Mouse (Mus musculus): ENCODE results near the gene Slc9a3r1. TPM values are rescaled to one million over a fixed set of nuclear protein-coding genes. Genes with fewer than 3 reads are reported as not detected.

Slc9a3r1 gene
- polyA plus RNA-seq, 1 experiment from 2014 or later = 59.8 TPM

DNA sequence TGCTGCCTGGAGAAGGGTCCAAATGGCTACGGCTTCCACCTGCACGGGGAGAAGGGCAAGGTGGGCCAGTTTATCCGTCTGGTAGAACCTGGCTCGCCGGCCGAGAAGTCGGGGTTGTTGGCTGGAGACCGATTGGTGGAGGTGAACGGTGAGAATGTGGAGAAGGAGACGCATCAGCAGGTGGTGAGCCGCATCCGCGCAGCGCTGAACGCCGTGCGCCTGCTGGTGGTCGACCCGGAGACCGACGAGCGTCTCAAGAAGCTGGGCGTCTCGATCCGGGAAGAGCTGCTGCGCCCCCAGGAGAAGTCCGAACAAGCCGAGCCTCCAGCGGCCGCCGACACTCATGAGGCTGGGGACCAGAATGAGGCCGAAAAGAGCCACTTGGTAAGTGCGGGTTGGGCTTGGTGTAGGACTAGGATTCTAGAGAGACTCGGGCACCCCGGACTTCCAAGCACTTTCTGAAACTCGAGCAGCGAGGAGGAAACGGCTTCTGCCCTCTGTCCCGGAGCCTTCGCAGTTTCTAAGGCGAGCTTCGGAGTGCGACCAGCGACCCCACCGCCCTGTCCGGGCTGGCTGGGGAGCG lies 518 bp downstream of the Slc9a3r1 start:
- no peaks in the 10 kb centered on the region for H3K9me3 ChIP-seq (replicated peaks)
- H3K27me3 ChIP-seq = peaks cover 14% of the 10 kb centered on the region
- peak overlapping the region; percentile 83 for H3K4me3 ChIP-seq (replicated peaks)
- under 1% methylated on average over 47 of the region's 47 CpGs for WGBS (ENCODE audit: insufficient replicate concordance)
- peak overlapping the region; percentile 83 for H3K9ac ChIP-seq
- peak overlapping the region; percentile 95 for H3K4me2 ChIP-seq
- peaks cover 85% of the 10 kb centered on the region for H3K4me1 ChIP-seq (replicated peaks)
- H3K36me3 ChIP-seq = no peaks in the 10 kb centered on the region
- H3K27ac ChIP-seq = peak overlapping the region; percentile 68
- DNase-seq (no peak), ATAC-seq (ENCODE audit: low read depth) (peak; percentile 3; the same call in 1 of the 2 replicates)

DNA sequence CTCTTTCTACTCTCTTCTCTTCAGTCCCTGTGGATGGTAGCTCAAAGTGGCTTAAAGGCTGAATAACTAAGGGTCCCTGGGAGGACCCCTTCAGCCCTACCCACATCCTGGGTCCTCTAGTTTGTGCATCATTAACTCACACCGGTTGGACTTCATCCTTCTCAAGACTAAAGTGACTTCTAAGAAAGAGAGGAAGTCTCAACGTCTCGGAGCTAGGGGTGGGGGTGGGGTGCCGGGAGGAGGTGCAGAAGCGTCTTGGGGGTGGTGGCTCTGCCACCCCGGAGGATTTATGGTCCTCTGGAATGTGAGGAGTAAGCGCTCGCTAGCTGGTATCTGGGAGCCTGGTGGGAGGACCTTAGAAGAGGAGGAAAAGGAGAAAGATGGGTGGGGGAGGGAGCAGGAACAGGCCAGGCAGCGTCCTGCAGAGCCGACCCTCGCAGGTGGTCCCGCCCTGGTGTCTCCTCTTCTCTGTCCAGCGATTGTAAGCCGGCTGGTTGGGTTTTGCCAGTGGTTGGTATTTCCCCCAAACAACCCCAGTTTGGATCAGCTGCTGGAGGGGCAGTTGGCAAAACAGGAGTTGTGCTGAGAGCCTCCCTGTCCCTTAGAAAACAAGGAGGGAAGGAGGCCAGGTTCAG lies 1.3 kb downstream of the Slc9a3r1 start:
- ATAC-seq (ENCODE audit: low read depth) (no peak), DNase-seq (no peak)
- H3K9ac ChIP-seq = peak overlapping the region; percentile 83
- WGBS (ENCODE audit: insufficient replicate concordance) = under 1% methylated on average over 14 of the region's 14 CpGs
- H3K4me3 ChIP-seq (replicated peaks) = peak overlapping the region; percentile 83
- H3K4me2 ChIP-seq = peak overlapping the region; percentile 95
- peak overlapping the region; percentile 50 for H3K27ac ChIP-seq
- H3K27me3 ChIP-seq = peaks cover 14% of the 10 kb centered on the region
- no peaks in the 10 kb centered on the region for H3K36me3 ChIP-seq
- no peaks in the 10 kb centered on the region for H3K9me3 ChIP-seq (replicated peaks)
- H3K4me1 ChIP-seq (replicated peaks) = peaks cover 78% of the 10 kb centered on the region

DNA sequence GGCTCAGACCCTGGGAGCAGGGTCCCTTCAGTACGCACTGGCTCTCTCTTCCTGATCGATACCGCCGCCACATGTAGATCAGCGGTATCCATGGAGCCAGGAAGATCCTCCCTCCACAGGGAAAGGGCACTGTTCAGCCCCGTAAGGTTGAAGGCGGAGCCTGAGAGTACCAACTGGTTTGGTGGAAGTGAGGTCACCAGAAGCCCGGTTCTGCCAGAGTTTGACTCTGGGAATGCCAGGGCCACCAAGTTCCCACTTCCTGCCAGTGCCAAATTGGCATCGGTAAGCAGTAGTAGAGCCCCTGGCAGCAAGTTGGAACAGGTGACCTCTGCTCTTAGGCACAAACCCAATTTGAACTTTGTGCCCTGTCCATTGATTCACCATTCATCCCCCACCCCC lies 1.8 kb downstream of the Slc9a3r1 start:
- no peaks in the 10 kb centered on the region for H3K9me3 ChIP-seq (replicated peaks)
- no peaks in the 10 kb centered on the region for H3K36me3 ChIP-seq
- ATAC-seq (ENCODE audit: low read depth) (no peak), DNase-seq (no peak)
- peaks cover 73% of the 10 kb centered on the region for H3K4me1 ChIP-seq (replicated peaks)
- H3K4me2 ChIP-seq = peak overlapping the region; percentile 95
- 16% methylated on average over 9 of the region's 9 CpGs for WGBS (ENCODE audit: insufficient replicate concordance)
- H3K27me3 ChIP-seq = peaks cover 14% of the 10 kb centered on the region
- peak overlapping the region; percentile 83 for H3K9ac ChIP-seq
- peak overlapping the region; percentile 50 for H3K27ac ChIP-seq
- H3K4me3 ChIP-seq (replicated peaks) = peak overlapping the region; percentile 83

DNA sequence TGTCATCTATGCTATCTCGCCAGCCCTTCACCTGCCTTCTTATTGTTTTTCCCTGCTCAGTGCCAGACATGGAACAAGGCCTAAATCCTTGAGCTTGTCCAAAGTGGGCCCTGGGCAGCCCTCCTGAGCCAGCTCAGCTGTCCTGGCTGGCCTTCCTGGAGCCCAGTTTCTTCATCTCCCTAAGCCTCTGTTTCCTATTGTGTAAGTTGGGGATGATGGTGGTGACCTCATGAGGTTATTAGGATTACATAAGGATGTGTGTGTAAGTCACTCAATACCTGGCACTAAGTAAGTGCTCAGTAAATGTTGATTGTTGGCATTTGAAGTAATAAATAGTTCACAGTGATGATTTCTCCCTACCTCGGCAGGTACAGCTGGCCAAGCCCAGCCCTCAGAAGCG lies 3.6 kb downstream of the Slc9a3r1 start:
- H3K4me1 ChIP-seq (replicated peaks) = peaks cover 68% of the 10 kb centered on the region
- ATAC-seq (ENCODE audit: low read depth) (no peak), DNase-seq (no peak)
- peaks cover 14% of the 10 kb centered on the region for H3K27me3 ChIP-seq
- no peak overlapping the region for H3K4me3 ChIP-seq (replicated peaks)
- 62% methylated on average over 3 of the region's 3 CpGs for WGBS (ENCODE audit: insufficient replicate concordance)
- H3K36me3 ChIP-seq = peaks cover 4% of the 10 kb centered on the region; the same call in 1 of the 2 replicates
- H3K9ac ChIP-seq = no peak overlapping the region
- H3K4me2 ChIP-seq = 0 out of 2 replicates have a peak overlapping the region, but pooled peaks have one; percentile 95
- no peaks in the 10 kb centered on the region for H3K9me3 ChIP-seq (replicated peaks)
- no peak overlapping the region for H3K27ac ChIP-seq

DNA sequence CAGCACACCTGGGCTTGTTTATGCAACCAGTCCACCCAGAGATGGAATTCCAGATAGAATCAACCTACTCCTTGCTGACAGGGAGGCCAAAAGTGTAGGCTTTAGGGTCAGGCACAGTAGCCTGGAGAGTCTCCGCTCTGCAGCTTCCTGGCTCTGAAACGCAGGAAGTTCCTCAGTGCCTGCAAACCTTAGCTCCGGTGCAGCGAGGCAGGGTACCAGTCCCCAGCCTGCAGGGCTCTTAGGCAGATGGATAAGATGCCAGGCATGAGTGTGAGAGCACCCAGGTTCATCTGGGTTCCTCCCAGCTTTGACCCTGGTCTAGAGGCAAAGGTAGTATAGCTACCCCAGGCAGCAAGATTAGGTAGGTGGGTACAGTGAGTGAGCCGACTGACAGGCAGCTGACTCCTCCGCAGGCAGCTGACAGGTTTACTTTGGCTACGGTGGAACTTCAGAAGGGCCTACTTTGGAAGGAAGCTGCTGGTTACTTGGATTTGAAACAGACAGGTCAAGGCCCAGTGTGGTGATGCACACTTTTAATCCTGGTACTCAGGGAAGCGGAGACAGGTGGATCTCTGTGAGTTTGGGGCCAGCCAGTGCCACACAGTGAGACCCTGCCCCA lies 4.6 kb downstream of the Slc9a3r1 start:
- no peak overlapping the region for H3K4me2 ChIP-seq
- no peak overlapping the region for H3K9ac ChIP-seq
- ATAC-seq (ENCODE audit: low read depth) (no peak), DNase-seq (no peak)
- H3K9me3 ChIP-seq (replicated peaks) = no peaks in the 10 kb centered on the region
- no peak overlapping the region for H3K4me3 ChIP-seq (replicated peaks)
- peaks cover 68% of the 10 kb centered on the region for H3K4me1 ChIP-seq (replicated peaks)
- peaks cover 4% of the 10 kb centered on the region; the same call in 1 of the 2 replicates for H3K36me3 ChIP-seq
- WGBS (ENCODE audit: insufficient replicate concordance) = 69% methylated on average over 8 of the region's 8 CpGs
- peaks cover 14% of the 10 kb centered on the region for H3K27me3 ChIP-seq
- H3K27ac ChIP-seq = 0 out of 2 replicates have a peak overlapping the region, but pooled peaks have one; percentile 5

DNA sequence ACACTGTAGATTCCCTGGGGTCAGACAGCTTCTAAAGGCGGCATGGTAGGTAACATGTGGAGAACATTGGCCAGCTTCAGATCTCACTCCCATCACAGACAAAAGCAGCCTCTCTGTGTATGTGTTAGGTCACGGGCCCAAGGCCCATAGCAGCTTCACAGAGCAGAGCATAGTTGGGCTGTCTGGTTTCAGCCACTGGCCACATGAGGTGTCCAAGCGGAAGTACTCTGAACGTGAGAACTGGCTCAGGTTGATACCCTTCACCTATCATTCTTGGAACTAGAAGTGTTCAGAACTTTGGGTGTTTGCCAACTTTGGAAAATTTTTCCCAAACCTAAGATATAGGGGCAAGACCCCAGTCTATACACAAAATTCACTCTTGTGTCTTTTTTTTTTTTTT lies 6.3 kb downstream of the Slc9a3r1 start:
- Histone ChIP-seq H3K4me1 (replicated peaks) (peaks cover 71% of the 10 kb centered on the region), H3K9me3 (replicated peaks) (no peaks in the 10 kb centered on the region), H3K27ac (no peak overlapping the region), H3K4me2 (no peak overlapping the region), H3K27me3 (peaks cover 7% of the 10 kb centered on the region), H3K4me3 (replicated peaks) (no peak overlapping the region), H3K9ac (no peak overlapping the region), H3K36me3 (peaks cover 4% of the 10 kb centered on the region; the same call in 1 of the 2 replicates)
- DNase-seq (no peak), ATAC-seq (ENCODE audit: low read depth) (no peak)
- WGBS (ENCODE audit: insufficient replicate concordance) = 78% methylated on average over 4 of the region's 4 CpGs

DNA sequence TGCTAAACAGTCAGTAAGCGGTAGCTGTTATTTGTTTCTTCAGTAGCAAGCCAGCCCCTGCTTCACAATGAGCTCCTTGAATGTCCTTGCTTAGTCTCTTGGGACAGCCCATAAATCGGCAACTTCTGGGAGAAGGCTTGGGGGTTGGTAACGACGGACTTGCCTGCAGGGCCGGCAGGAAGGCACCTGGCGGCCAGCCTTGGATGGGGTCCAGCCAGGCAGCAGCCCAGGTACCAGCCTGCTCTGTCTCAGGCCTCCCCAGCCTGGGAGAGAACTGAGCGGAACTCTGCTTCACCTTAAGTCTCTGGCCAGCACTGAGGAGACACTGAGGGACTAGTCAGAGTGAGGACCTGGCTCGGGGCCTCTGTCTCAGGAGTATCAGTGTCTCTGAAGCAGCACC lies 8.0 kb downstream of the Slc9a3r1 start:
- WGBS (ENCODE audit: insufficient replicate concordance) = 72% methylated on average over 8 of the region's 8 CpGs

DNA sequence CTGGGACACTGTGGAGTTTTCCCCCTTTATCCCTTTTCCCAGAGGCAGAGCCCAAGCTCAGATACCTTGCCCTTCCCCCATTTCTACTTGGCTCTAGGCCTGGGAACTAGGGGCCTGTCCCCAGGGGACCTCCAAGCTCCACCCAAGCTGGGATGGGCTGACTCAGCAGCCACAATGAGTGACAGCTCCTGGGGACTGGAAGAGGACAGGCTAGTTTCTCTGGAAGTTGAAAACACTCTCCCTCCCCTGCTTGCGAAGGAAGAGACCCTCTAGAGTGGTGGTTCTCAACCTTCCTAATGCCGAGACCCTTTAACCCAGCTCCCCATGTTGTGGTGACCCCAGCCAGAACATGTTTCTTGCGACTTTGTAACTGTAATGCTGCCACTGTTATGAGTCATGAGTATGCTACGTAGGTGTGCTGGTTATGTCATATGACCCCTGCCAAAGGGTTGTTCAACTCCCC lies 9.7 kb downstream of the Slc9a3r1 start:
- Histone ChIP-seq H3K4me1 (replicated peaks) (peaks cover 71% of the 10 kb centered on the region), H3K9ac (no peak overlapping the region), H3K27ac (no peak overlapping the region), H3K4me2 (no peak overlapping the region), H3K4me3 (replicated peaks) (no peak overlapping the region), H3K36me3 (peaks cover 19% of the 10 kb centered on the region), H3K9me3 (replicated peaks) (no peaks in the 10 kb centered on the region), H3K27me3 (no peaks in the 10 kb centered on the region)
- 28% methylated on average over 4 of the region's 4 CpGs for WGBS (ENCODE audit: insufficient replicate concordance)
- ATAC-seq (ENCODE audit: low read depth) (peak; percentile 49), DNase-seq (no peak)

More for the DNA sequence above, 8.0 kb downstream of the Slc9a3r1 start:
- Histone ChIP-seq H3K27me3 (no peaks in the 10 kb centered on the region), H3K4me2 (no peak overlapping the region), H3K4me1 (replicated peaks) (peaks cover 71% of the 10 kb centered on the region), H3K9ac (no peak overlapping the region), H3K4me3 (replicated peaks) (no peak overlapping the region), H3K9me3 (replicated peaks) (no peaks in the 10 kb centered on the region), H3K27ac (no peak overlapping the region), H3K36me3 (peaks cover 5% of the 10 kb centered on the region; the same call in 1 of the 2 replicates)
- DNase-seq (no peak), ATAC-seq (ENCODE audit: low read depth) (no peak)

DNA sequence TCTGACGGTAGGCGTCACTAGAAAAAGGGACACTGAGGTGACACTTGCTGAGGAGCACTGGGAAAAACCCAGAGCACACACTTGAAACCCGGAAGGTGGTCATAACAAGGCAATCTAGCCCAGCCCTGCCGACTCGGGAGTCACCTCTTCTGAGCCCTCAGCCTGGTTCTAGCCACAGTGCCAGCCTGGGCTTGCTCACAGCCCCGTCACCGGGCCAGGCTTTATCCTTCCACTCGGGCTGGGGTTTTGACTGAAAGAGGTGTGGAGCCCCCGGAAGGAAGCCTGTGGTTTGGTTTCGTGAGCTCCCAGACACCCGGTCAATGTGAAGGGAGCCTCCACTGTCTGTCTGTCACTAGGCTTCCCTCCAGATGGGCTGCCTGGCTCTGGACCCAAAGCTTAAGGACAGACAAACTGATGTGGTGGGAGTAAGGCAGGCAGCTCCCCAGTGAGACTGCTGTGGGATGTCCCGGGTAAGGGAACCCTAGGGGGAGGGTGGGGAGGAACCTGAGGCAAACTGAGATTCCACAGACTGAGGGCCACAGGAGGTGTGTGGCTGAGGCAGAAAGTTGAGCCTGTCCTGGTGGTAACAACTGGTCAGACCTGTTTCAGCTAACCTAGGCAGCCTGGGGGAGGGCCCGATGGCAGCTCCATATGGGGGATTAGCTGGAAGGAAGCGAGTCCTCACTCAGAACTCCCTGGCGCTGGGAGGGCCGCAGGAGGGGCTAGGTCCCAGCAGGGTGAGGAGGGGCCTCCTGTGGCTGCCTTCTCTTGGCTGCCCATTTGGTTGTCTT lies 10.6 kb downstream of the Slc9a3r1 start:
- no peak overlapping the region for H3K4me3 ChIP-seq (replicated peaks)
- no peak for ATAC-seq (ENCODE audit: low read depth)
- 21% methylated on average over 16 of the region's 16 CpGs for WGBS (ENCODE audit: insufficient replicate concordance)
- H3K9me3 ChIP-seq (replicated peaks) = no peaks in the 10 kb centered on the region
- 0 out of 2 replicates have a peak overlapping the region, but pooled peaks have one; percentile 15 for H3K27ac ChIP-seq
- peaks cover 19% of the 10 kb centered on the region for H3K36me3 ChIP-seq
- no peaks in the 10 kb centered on the region for H3K27me3 ChIP-seq
- DNase-seq = no peak
- H3K9ac ChIP-seq = no peak overlapping the region; the same call in 1 of the 2 replicates
- H3K4me2 ChIP-seq = 0 out of 2 replicates have a peak overlapping the region, but pooled peaks have one; percentile 8
- H3K4me1 ChIP-seq (replicated peaks) = peaks cover 74% of the 10 kb centered on the region

DNA sequence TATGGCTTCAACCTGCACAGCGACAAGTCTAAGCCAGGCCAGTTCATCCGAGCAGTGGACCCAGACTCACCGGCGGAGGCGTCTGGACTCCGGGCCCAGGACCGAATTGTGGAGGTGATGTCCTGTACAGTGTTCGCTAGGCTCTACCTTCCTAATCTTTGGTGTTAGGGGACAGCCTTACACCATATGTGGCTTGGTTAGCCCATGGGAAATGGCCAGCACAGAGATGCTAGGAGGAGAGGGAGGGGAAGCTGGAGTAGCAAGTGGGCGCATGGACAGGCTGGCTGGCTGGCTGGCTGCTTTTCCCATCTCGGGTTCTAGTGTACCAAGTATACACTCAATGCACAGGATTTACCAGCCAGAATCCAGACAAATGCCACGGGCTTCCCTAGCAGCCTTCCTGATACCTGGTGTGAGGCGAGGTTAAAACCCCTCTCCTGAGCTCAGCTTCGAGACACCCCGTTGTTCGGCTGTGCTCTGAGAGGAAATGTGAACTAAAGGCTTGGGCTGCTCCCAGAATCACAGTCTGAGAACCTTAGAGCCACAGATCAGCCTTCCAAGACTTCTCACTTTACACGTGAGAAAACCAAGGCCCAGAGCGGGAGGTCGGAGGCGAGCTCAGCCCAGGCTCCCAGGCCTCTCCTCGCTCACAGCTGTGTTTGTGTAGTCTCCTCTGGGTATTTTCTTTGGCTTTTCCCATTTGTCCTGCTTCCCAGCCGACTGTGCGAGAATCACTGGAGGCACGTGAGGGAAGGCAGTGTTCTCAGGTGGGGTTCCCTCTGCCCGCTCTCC lies 13.5 kb downstream of the Slc9a3r1 start:
- no peak for DNase-seq
- no peak overlapping the region for H3K4me3 ChIP-seq (replicated peaks)
- 79% methylated on average over 24 of the region's 24 CpGs for WGBS (ENCODE audit: insufficient replicate concordance)
- no peak for ATAC-seq (ENCODE audit: low read depth)
- H3K27ac ChIP-seq = peak overlapping the region; percentile 63
- H3K27me3 ChIP-seq = no peaks in the 10 kb centered on the region
- peaks cover 71% of the 10 kb centered on the region for H3K4me1 ChIP-seq (replicated peaks)
- no peaks in the 10 kb centered on the region for H3K9me3 ChIP-seq (replicated peaks)
- peaks cover 29% of the 10 kb centered on the region for H3K36me3 ChIP-seq
- H3K4me2 ChIP-seq = peak overlapping the region; percentile 26; the same call in 1 of the 2 replicates
- H3K9ac ChIP-seq = no peak overlapping the region

Data from liver, embryonic 13.5 days (tissue).